Mouse (Mus musculus): ENCODE measurements around the gene Soga1. TPM values are rescaled to one million over a fixed set of nuclear protein-coding genes. Genes with fewer than 3 reads are reported as not detected.

Gene Soga1
- total and polyA plus RNA-seq, 2 experiments from 2014 or later = 1.1 to 21.0 TPM

DNA sequence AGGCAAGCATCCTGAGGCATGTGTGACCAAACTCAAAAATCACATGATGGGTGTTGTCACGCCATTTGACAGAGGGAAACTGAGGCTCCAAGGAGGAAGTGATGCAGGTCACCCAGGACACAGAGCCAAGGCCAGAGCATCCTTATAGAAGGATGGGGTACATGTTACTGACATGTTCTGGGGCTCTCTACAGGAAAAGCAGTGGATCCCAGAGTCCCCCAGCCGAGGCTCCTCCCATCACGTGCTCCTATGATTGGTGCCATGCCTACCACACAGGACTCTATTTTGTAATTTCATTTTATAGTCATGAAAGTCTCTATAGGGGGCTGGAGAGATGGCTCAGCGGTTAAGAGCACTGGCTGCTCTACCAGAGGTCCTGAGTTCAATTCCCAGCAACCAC, 21.3 kb downstream of the Soga1 start:
- Histone ChIP-seq H3K27ac (ENCODE audit: low read depth) (0 out of 2 replicates have a peak overlapping the region, but pooled peaks have one; percentile 63), H3K4me1 (ENCODE audit: control insufficient read depth, insufficient read depth) (peaks cover 13% of the 10 kb centered on the region), H3K27me3 (ENCODE audit: control insufficient read depth, insufficient read depth, low read length) (no peaks in the 10 kb centered on the region), H3K4me2 (ENCODE audit: low read depth, low read length) (no peak overlapping the region), H3K4me3 (ENCODE audit: low read depth, low read length) (no peak overlapping the region), H3K9ac (replicated peaks; ENCODE audit: low read depth, low read length) (no peak overlapping the region), H3K9me3 (replicated peaks; ENCODE audit: control insufficient read depth, low read length) (no peaks in the 10 kb centered on the region), H3K36me3 (replicated peaks; ENCODE audit: control insufficient read depth, insufficient read depth, low read length) (peaks cover 31% of the 10 kb centered on the region)
- no peak for ATAC-seq (ENCODE audit: insufficient read depth, low read depth)
- WGBS = 93% methylated on average over 4 of the region's 4 CpGs
- no peak for DNase-seq (ENCODE audit: low spot score)
- TF ChIP-seq CTCF (IDR thresholded peaks at IDR 0.05; ENCODE audit: low read depth) (no peak), EP300 (IDR thresholded peaks at IDR 0.05; ENCODE audit: low read depth) (no peak)

DNA sequence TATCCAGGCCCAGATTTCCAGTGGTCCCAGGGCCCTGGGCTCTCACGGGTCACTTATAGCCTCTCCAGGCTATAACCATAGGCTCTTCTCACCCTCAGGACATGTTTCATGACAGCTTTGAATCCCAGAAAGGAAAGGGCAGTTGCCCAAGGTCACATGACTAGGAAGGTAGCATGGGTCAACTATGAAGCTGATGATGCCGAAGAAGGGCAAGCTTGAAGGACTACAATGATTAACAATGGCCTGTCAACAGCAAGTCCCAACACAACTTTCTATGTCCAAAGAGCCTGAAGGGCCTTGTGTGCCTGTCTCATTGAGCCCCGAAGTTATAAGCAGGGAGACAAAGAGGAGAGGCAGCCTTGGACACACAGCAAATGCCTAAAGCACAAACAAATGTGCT, 21.9 kb downstream of the Soga1 start:
- ATAC-seq (ENCODE audit: insufficient read depth, low read depth) (no peak), DNase-seq (ENCODE audit: low spot score) (no peak)
- H3K4me3 ChIP-seq (ENCODE audit: low read depth, low read length) = no peak overlapping the region
- H3K36me3 ChIP-seq (replicated peaks; ENCODE audit: control insufficient read depth, insufficient read depth, low read length) = peaks cover 37% of the 10 kb centered on the region
- 59% methylated on average over 3 of the region's 3 CpGs for WGBS
- no peak overlapping the region for H3K27ac ChIP-seq (ENCODE audit: low read depth)
- H3K9ac ChIP-seq (replicated peaks; ENCODE audit: low read depth, low read length) = no peak overlapping the region
- no peak overlapping the region for H3K4me2 ChIP-seq (ENCODE audit: low read depth, low read length)
- H3K4me1 ChIP-seq (ENCODE audit: control insufficient read depth, insufficient read depth) = peaks cover 12% of the 10 kb centered on the region
- no peaks in the 10 kb centered on the region for H3K9me3 ChIP-seq (replicated peaks; ENCODE audit: control insufficient read depth, low read length)
- no peak for TF ChIP-seq CTCF (IDR thresholded peaks at IDR 0.05; ENCODE audit: low read depth)
- TF ChIP-seq EP300 (IDR thresholded peaks at IDR 0.05; ENCODE audit: low read depth) = no peak
- H3K27me3 ChIP-seq (ENCODE audit: control insufficient read depth, insufficient read depth, low read length) = no peaks in the 10 kb centered on the region

DNA sequence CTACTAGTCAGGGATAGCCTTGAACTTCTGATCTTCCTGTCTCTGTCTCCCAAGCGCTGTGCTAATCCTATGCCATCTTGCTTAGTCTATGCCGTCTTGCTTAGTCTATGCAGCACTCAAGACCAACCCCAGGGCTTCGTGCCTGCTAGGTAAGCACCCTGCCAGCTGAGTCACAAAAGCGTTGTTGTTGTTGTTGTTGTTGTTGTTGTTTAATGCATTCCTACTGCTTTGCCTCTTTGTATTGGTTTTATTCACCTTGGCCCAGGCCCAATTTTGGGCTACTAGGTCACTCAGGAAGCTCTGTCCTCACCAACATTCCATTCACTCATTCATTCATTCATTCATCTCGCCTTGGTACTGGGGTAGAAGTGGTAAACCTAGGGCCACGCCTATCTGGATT, 23.3 kb downstream of the Soga1 start:
- Histone ChIP-seq H3K27me3 (ENCODE audit: control insufficient read depth, insufficient read depth, low read length) (no peaks in the 10 kb centered on the region), H3K4me3 (ENCODE audit: low read depth, low read length) (no peak overlapping the region), H3K36me3 (replicated peaks; ENCODE audit: control insufficient read depth, insufficient read depth, low read length) (peaks cover 40% of the 10 kb centered on the region), H3K9ac (replicated peaks; ENCODE audit: low read depth, low read length) (no peak overlapping the region), H3K27ac (ENCODE audit: low read depth) (no peak overlapping the region), H3K4me2 (ENCODE audit: low read depth, low read length) (no peak overlapping the region), H3K4me1 (ENCODE audit: control insufficient read depth, insufficient read depth) (peaks cover 12% of the 10 kb centered on the region), H3K9me3 (replicated peaks; ENCODE audit: control insufficient read depth, low read length) (no peaks in the 10 kb centered on the region)
- DNase-seq (ENCODE audit: low spot score) = no peak
- ATAC-seq (ENCODE audit: insufficient read depth, low read depth) = no peak
- TF ChIP-seq CTCF (IDR thresholded peaks at IDR 0.05; ENCODE audit: low read depth) (no peak), EP300 (IDR thresholded peaks at IDR 0.05; ENCODE audit: low read depth) (no peak)
- WGBS = 87% methylated on average over 6 of the region's 6 CpGs

DNA sequence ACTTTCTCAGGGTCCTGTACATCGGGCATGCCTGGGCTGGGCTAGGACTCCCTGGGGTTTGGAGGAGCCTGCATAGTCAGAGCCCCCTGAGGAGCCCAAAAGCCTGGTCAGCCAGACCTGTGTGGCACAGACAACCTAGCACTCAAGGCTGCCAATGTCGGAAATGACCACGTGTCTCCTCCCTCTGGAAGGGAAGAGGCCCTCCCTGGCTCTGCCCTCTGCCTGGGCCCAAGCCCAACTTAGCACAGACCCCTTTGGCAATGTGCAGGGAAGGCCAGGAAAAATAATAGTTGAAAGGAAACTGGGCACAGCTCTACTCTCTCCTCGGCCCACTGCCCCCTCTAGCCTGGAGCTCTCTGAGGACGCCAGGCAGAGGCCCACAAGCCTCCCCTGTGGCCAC, 24.2 kb downstream of the Soga1 start:
- no peak for TF ChIP-seq EP300 (IDR thresholded peaks at IDR 0.05; ENCODE audit: low read depth)
- TF ChIP-seq CTCF (IDR thresholded peaks at IDR 0.05; ENCODE audit: low read depth) = no peak
- DNase-seq (ENCODE audit: low spot score) = no peak
- H3K36me3 ChIP-seq (replicated peaks; ENCODE audit: control insufficient read depth, insufficient read depth, low read length) = peaks cover 33% of the 10 kb centered on the region
- H3K9me3 ChIP-seq (replicated peaks; ENCODE audit: control insufficient read depth, low read length) = no peaks in the 10 kb centered on the region
- H3K9ac ChIP-seq (replicated peaks; ENCODE audit: low read depth, low read length) = peak overlapping the region; percentile 25
- peak overlapping the region; percentile 81 for H3K27ac ChIP-seq (ENCODE audit: low read depth)
- no peak overlapping the region for H3K4me3 ChIP-seq (ENCODE audit: low read depth, low read length)
- H3K4me1 ChIP-seq (ENCODE audit: control insufficient read depth, insufficient read depth) = peaks cover 12% of the 10 kb centered on the region
- WGBS = 30% methylated on average over 5 of the region's 5 CpGs
- H3K27me3 ChIP-seq (ENCODE audit: control insufficient read depth, insufficient read depth, low read length) = no peaks in the 10 kb centered on the region
- ATAC-seq (ENCODE audit: insufficient read depth, low read depth) = peak; percentile 54; the same call in 1 of the 2 replicates
- H3K4me2 ChIP-seq (ENCODE audit: low read depth, low read length) = no peak overlapping the region

DNA sequence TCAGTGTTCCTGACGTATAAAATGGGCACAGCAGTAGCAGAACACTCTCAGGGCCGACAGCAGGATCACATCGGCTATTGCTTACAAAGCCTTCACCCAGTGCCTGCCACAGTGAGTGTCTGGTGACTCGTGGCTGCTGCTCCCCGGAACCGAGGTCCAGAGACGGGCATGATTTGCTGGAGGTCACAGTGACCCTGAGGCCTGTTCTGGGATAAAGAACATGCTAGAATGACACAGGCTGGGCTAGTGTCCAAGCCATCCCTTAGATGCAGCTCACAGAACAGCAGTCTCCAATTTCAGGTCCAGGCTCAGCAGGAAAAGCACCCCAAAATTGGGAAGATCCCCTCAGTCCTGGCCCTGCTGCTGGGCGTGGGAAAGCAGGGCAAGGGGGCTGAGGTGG, 24.8 kb downstream of the Soga1 start:
- peaks cover 28% of the 10 kb centered on the region for H3K36me3 ChIP-seq (replicated peaks; ENCODE audit: control insufficient read depth, insufficient read depth, low read length)

DNA sequence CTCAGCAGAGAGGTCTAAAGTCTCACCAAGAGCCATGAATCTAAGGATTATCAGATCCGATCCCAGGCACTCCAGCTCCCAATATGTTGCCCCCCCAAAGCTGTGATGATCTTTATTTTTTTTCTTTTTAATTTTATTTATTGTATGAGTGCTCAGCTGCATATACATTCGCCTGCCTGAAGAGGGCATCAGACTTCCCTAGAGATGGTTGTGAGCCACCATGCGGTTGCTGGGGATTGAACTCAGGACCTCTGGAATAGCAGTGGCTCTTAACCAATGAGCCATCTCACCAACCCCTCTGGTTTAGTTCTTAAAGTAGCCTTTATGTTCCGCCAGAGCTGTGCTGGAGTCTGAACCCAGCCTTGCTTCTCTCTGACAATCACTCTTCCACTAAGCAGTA, 25.3 kb downstream of the Soga1 start:
- Histone ChIP-seq H3K27ac (ENCODE audit: low read depth) (peak overlapping the region; percentile 81), H3K9me3 (replicated peaks; ENCODE audit: control insufficient read depth, low read length) (no peaks in the 10 kb centered on the region), H3K36me3 (replicated peaks; ENCODE audit: control insufficient read depth, insufficient read depth, low read length) (peaks cover 29% of the 10 kb centered on the region), H3K27me3 (ENCODE audit: control insufficient read depth, insufficient read depth, low read length) (no peaks in the 10 kb centered on the region), H3K4me1 (ENCODE audit: control insufficient read depth, insufficient read depth) (peaks cover 12% of the 10 kb centered on the region), H3K4me2 (ENCODE audit: low read depth, low read length) (no peak overlapping the region), H3K4me3 (ENCODE audit: low read depth, low read length) (no peak overlapping the region), H3K9ac (replicated peaks; ENCODE audit: low read depth, low read length) (no peak overlapping the region)
- peak; percentile 28 for TF ChIP-seq CTCF (IDR thresholded peaks at IDR 0.05; ENCODE audit: low read depth)
- TF ChIP-seq EP300 (IDR thresholded peaks at IDR 0.05; ENCODE audit: low read depth) = no peak
- ATAC-seq (ENCODE audit: insufficient read depth, low read depth) = no peak
- 81% methylated on average over 4 of the region's 4 CpGs for WGBS
- no peak for DNase-seq (ENCODE audit: low spot score)

More for the DNA sequence above, 24.8 kb downstream of the Soga1 start:
- Histone ChIP-seq H3K9me3 (replicated peaks; ENCODE audit: control insufficient read depth, low read length) (no peaks in the 10 kb centered on the region), H3K9ac (replicated peaks; ENCODE audit: low read depth, low read length) (peak overlapping the region; percentile 25; the same call in 1 of the 2 replicates), H3K27me3 (ENCODE audit: control insufficient read depth, insufficient read depth, low read length) (no peaks in the 10 kb centered on the region), H3K4me3 (ENCODE audit: low read depth, low read length) (no peak overlapping the region), H3K4me2 (ENCODE audit: low read depth, low read length) (no peak overlapping the region), H3K4me1 (ENCODE audit: control insufficient read depth, insufficient read depth) (peaks cover 12% of the 10 kb centered on the region), H3K27ac (ENCODE audit: low read depth) (peak overlapping the region; percentile 81)
- TF ChIP-seq EP300 (IDR thresholded peaks at IDR 0.05; ENCODE audit: low read depth) = no peak
- no peak for DNase-seq (ENCODE audit: low spot score)
- 42% methylated on average over 8 of the region's 8 CpGs for WGBS
- peak; percentile 59 for ATAC-seq (ENCODE audit: insufficient read depth, low read depth)
